Mouse (Mus musculus): ENCODE data around the gene Piezo1. TPM values are rescaled to one million over a fixed set of nuclear protein-coding genes. Genes with fewer than 3 reads are reported as not detected.

Gene Piezo1
- total RNA-seq, 2 experiments from 2014 or later, result 19.9 to 20.6 TPM

DNA sequence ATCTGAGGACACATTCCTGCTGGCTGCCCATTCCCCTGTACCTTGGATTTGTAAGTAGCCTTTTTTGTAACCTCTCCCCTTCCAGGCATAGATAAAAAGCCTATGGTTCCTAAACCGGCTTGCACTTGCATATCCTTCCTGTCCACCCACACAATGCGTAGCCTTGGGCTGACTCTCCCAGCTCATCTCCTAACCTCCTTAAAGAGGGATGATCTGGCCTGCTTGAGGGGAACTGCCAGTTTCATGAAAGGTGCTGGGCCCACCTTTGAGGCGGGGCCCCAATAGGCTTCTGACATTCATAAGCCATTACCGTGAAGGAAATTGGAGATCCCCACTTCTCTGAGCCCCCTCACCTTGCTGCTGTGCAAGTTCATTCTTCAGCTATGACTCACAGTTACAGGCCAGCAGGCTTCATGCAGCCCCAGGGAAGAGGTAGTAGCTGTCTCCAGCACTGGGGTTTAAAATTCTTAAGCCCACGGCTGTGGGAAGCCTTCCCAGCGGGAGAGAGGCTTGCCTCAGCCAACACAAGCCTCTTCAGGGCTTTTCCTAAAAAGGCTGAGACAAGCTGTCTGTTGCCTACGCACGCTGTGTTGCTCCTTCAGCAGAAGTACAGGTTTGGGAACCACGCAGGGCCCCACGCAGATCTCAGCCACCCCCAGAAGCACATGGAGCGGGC, 89.5 kb downstream of the Piezo1 start:
- no peak for DNase-seq
- intact Hi-C loops (cut with DNase I), result no loop called here

- no peak for DNase-seq
- intact Hi-C loops (cut with DNase I), result no loop called here
Measured at GRCm38 (mm10) chr8:122460524-122461472, 90.3 kb downstream of the Piezo1 start, which contains the start of gene Snai3. TSS of gene Snai3 (minus strand) at chr8:122460733.

DNA sequence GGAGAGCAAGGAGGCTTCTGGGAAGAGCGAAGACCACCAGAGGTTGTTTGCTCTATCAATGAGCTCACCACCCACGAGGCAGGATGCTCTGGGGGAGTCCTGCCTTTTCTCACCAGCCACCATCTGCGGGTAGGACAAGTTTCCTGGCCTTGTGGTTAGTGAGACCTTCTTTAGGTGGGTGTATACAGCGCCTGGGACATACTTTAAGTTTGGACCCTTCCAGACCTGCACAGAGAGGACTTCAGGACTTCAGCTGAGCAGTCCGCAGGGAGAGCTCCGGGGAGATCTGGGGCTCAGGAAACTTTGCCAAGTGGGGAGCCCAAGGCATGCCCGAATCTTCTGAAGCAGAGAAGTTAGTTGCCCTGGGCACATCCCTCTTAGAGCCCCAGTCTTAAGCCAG, 91.1 kb downstream of the Piezo1 start:
- intact Hi-C loops (cut with DNase I), result no loop called here
- DNase-seq, result no peak

- intact Hi-C loops (cut with DNase I), result no loop called here
Measured at GRCm38 (mm10) chr8:122459218-122459900, 91.8 kb downstream of the Piezo1 start.

DNA sequence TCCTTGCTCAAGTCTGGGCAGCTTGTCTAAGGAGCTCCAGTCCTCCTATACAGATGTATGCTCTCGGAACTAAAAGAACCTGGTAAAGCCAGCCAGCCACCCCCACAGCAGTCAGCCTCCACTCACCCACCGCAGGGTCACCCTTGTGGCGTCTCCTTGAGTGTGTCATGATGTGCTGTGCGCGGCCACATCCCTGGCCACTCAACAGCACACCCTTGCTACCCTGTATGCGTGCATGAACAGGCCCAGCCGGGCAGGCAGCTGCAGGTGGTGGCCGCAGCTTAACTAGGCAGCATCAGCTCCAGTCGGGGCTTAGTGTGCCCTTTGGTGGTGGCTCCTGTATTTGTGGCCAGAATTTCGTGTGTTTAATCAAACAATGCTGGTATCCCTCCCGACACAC, 94.0 kb downstream of the Piezo1 start:
- DNase-seq, result no peak
- intact Hi-C loops (cut with DNase I), result no loop called here

More at GRCm38 (mm10) chr8:122459218-122459900, 91.8 kb downstream of the Piezo1 start:
- peak; percentile 42 for DNase-seq

DNA sequence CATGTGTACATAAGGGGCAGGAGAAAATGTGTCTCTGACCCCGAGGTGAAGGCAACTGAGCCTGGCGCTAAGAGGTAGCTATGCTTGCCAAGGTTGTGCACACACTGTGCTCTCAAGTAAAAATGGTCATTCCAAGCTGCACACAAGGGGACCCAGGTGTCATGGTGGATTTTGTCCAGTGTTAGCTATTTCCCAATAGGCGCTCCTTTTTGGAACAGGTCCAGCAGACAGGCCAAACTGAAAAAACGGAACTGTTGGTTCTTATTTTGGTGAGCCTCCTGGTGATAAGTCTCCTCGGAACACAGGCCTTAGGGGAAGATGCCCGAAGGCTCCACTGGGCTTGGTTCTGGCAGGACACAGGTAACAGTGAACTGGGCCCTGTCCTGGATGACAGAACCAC, 96.7 kb downstream of the Piezo1 start:
- intact Hi-C loops (cut with DNase I), result no loop called here

DNA sequence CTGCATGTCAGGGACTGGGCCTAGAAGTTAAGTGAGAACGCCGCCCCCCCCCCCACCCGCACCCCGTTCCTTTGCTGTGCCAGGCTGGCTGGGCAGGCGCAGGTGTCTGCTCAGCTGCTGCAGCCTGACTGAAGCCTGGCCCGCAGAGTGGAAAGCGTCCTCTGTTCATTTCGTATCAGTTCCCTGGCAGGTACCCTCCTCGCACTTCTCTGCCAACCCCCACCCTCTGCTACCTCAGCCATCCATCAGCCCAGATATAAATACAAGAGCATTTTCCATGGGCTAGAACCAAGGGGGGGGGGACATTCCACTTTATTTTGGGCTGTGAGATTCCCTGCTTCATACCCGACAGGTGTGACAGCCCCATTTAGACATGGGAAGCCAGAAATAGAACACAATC, 99.0 kb downstream of the Piezo1 start:
- no peak for DNase-seq
- intact Hi-C loops (cut with DNase I), result no loop called here

More for the DNA sequence above, 96.7 kb downstream of the Piezo1 start:
- DNase-seq, result no peak

DNA sequence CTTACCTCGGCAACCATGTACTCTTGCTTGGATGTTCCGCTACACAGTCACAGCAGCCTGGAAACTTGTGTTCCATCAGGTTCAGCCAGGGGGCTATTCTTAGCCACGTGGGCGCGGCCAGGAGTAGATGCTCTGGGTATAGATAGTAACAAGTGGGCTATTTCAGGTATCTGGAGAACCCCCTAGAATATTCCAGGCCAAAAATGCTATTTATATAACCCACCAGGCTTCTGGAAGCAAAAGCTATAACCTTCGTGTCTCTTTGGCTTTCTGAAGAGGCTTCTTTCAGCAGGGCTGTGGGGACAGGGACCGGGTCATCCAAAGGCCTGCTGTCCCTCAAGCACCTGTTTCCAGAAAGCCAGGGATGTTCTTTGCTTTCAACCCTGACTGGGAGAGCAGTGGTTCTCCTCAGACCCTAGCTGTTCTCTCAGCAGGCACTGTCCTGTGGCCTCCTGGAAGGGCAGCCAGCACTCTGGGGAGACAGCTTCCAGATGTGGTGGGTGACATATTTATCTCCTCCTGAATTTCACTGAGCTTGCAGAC, 99.9 kb downstream of the Piezo1 start:
- no peak for DNase-seq
- intact Hi-C loops (cut with DNase I), result no loop called here

DNA sequence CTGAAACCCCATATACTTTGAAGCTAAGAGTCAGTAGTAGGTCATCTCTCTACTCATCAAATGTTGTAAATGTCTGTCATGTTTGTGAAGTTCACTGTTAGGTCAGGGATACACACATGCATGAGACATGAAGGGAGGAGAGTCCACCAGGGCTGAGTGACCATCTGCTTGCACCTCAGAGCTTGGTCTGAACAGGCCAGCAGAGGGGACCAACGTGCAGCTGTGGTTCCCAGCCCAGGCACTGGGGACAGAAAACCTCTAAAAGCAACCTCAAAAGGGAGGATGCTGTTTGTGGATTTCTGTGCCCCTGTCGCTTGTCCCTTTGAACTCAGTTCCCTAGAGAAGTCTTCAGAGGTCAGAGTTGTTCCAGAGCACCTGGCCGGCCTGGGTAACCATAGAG, 105.9 kb downstream of the Piezo1 start:
- DNase-seq, result no peak
- intact Hi-C loops (cut with DNase I), result no loop called here

GRCm38 (mm10) chr8:122444058-122444748, 106.9 kb downstream of the Piezo1 start:
- intact Hi-C loops (cut with DNase I), result no loop called here
- peak; percentile 94 for DNase-seq

- peak; percentile 99 for DNase-seq
- intact Hi-C loops (cut with DNase I), result no loop called here
Measured at GRCm38 (mm10) chr8:122443262-122444006, 107.7 kb downstream of the Piezo1 start, which contains the start of gene Mvd. TSS of gene Mvd (minus strand) at chr8:122443422.

GRCm38 (mm10) chr8:122442781-122443180, 108.3 kb downstream of the Piezo1 start:
- intact Hi-C loops (cut with DNase I), result no loop called here
- DNase-seq, result no peak

DNA sequence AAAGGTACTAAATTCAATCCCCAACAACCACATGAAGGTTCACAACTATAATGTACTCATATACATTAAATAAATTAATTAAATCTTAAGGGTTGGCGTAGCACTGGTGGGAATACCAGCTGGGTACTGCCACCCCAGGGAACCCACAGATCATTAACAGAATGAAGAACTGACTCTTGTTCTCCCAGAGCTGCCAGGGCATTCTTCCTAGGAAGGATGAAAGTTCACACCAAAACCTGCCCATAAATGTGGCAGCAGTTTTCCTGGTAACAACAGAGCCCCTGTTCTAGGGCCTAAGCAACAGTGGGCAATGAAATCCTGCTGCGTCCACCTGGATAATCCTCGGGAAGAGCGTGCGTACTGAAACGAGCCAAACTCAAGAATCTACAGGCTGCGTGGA, 108.8 kb downstream of the Piezo1 start:
- no peak for DNase-seq
- intact Hi-C loops (cut with DNase I), result no loop called here

DNA sequence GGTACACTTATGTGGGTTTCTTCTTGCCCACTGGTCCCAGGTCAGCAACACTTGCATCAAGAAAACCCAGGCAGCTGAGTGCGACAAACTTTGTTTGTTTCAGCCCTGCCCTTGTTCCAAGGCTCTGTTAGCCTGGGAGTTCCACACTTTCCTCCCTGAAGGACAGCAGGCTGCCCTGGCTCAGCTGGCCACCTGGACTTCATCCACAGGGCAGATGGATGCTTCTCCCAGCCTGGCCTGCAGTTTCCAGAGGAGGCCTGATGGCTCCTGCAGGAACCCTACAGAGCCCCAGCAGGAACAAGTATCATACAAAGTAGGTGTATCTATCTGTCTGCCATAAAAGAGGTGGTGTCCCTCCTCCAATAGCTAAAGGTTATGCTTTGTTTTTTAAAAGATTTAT, 109.8 kb downstream of the Piezo1 start:
- DNase-seq, result peak; percentile 31
- intact Hi-C loops (cut with DNase I), result no loop called here

DNA sequence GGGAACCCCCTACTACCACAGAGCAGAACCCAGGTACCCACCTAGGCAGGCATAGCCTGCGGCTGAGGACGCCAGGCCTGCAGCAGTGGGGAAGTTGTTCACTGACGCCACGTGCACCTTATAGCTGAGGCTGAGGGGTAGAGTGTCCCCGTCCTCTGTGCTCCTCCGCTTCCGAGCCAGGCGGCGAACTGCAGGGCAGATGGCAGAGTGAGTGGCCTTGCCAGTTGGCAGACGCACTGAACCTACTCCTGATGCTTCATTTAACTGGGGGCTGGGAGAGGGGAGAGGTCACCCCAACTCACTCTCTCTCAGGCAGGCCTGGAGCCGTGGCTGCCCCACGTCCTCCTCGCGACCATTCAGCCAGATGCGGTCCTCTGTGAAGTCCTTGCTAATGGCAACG, 111.8 kb downstream of the Piezo1 start:
- peak; percentile 73 for DNase-seq
- intact Hi-C loops (cut with DNase I), result no loop called here

- DNase-seq, result no peak
- intact Hi-C loops (cut with DNase I), result no loop called here
Measured at GRCm38 (mm10) chr8:122437708-122438331, 113.3 kb downstream of the Piezo1 start.

- intact Hi-C loops (cut with DNase I), result no loop called here
- no peak for DNase-seq
Measured at GRCm38 (mm10) chr8:122436586-122437125, 114.5 kb downstream of the Piezo1 start.

DNA sequence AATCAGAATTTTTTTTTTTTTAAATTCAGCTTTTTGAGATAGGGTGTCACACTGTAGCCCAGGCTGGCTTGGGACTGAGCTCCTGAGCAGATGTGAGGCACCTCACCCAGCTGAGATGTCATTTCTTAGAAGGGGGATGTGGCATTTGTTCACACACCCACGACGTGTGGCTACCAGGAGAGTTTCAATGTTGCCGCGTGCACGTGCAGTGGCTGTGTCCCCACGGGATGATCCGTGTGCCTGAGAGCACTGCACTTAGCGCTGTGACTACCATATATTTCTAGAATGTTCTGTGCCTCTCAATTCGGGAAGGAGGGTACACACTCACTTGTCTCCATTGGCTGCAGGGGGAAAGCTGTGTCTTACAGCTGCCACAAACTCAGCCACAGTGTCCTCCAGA, 115.0 kb downstream of the Piezo1 start:
- no peak for DNase-seq
- intact Hi-C loops (cut with DNase I), result no loop called here

DNA sequence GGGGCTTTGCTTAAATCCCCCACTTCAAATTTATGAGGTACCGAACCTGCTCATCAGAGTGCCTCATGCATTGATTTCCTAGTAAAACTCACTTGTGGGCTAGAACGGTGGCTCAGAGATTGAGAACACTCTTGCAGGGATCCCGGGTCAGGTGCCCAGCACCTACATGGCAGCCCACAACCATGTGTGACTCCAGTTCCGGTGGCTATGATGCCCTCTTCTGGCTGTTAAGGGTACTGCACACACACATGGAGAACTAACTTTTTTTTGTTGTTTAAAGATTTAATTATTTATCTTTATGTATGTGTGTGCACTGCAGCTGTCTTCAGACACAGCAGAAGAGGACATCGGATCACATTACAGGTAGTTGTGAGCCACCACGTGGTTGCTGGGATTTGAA, 115.8 kb downstream of the Piezo1 start:
- no peak for DNase-seq
- intact Hi-C loops (cut with DNase I), result no loop called here
